Mouse (Mus musculus) gastrocnemius, adult 8-10 months (tissue): ENCODE measurements around the gene Shisa3. TPM values are rescaled to one million over a fixed set of nuclear protein-coding genes. Genes with fewer than 3 reads are reported as not detected.

Experiments
- DNase-seq, 2 experiments: peaks; one replicate each; pipeline ENCODE4 v3.0.0; 2022; ENCODE audit warnings: low spot score in 2 of 2
- total RNA-seq, 4 experiments: library from RNA; stranded (reverse); gene quantifications; 2 replicates each; pipeline ENCODE4 v1.2.4; 2022

The Shisa3 gene
- total RNA-seq, 4 experiments from 2014 or later: 1.1 to 2.1 (median 1.7) TPM

- no peak for DNase-seq
Measured at GRCm38 (mm10) chr5:67633138-67633782, 25.6 kb downstream of the Shisa3 start.

GRCm38 (mm10) chr5:67633831-67634268 lies 26.2 kb downstream of the Shisa3 start:
- DNase-seq: no peak

GRCm38 (mm10) chr5:67634339-67634738 lies 26.7 kb downstream of the Shisa3 start:
- no peak for DNase-seq

- DNase-seq: no peak
Measured at GRCm38 (mm10) chr5:67640596-67641312, 33.1 kb downstream of the Shisa3 start.

GRCm38 (mm10) chr5:67641406-67642120 lies 33.9 kb downstream of the Shisa3 start:
- DNase-seq: no peak

- no peak for DNase-seq
Measured at GRCm38 (mm10) chr5:67643537-67644255, 36.0 kb downstream of the Shisa3 start.

- DNase-seq: no peak
Measured at GRCm38 (mm10) chr5:67646756-67647529, 39.3 kb downstream of the Shisa3 start.

- DNase-seq: peak; percentile 22 to 35
Measured at GRCm38 (mm10) chr5:67647568-67647967, 39.9 kb downstream of the Shisa3 start.

GRCm38 (mm10) chr5:67649156-67649555 lies 41.5 kb downstream of the Shisa3 start:
- DNase-seq: no peak

- no peak for DNase-seq
Measured at GRCm38 (mm10) chr5:67650021-67650420, 42.3 kb downstream of the Shisa3 start.

- no peak for DNase-seq
Measured at GRCm38 (mm10) chr5:67652468-67652867, 44.8 kb downstream of the Shisa3 start.

GRCm38 (mm10) chr5:67653543-67653942 lies 45.9 kb downstream of the Shisa3 start:
- no peak for DNase-seq

GRCm38 (mm10) chr5:67654572-67654971 lies 46.9 kb downstream of the Shisa3 start:
- no peak for DNase-seq

GRCm38 (mm10) chr5:67655696-67656519 lies 48.2 kb downstream of the Shisa3 start:
- no peak for DNase-seq

GRCm38 (mm10) chr5:67656821-67657259 lies 49.2 kb downstream of the Shisa3 start:
- DNase-seq: no peak

- DNase-seq: no peak
Measured at GRCm38 (mm10) chr5:67659864-67660263, 52.2 kb downstream of the Shisa3 start.

GRCm38 (mm10) chr5:67662715-67663114 lies 55.0 kb downstream of the Shisa3 start:
- DNase-seq: no peak

- peak; percentile 13 to 18 for DNase-seq
Measured at GRCm38 (mm10) chr5:67669436-67669896, 61.8 kb downstream of the Shisa3 start.

GRCm38 (mm10) chr5:67670158-67670557 lies 62.5 kb downstream of the Shisa3 start:
- DNase-seq: no peak

- DNase-seq: no peak
Measured at GRCm38 (mm10) chr5:67673008-67673407, 65.3 kb downstream of the Shisa3 start.
